Mouse (Mus musculus) ES-Bruce4 (cell line): ENCODE results near the gene Zfp36l1. TPM values are rescaled to one million over a fixed set of nuclear protein-coding genes. Genes with fewer than 3 reads are reported as not detected.

Source experiments
- H3K27ac ChIP-seq: 2 replicates; pipeline ENCODE4 v1.5.1; 2012; ENCODE audit warnings: low read length, inconsistent platforms; ENCODE audit not compliant: insufficient read depth
- H3K27me3 ChIP-seq: 2 replicates; pipeline ENCODE4 v1.6.1; 2012; ENCODE audit warnings: mild to moderate bottlenecking, low read length, inconsistent platforms; ENCODE audit not compliant: control insufficient read depth, poor library complexity, insufficient read depth, severe bottlenecking
- H3K36me3 ChIP-seq: 2 replicates; pipeline ENCODE4 v1.6.1; 2012; ENCODE audit warnings: inconsistent platforms, mild to moderate bottlenecking, low read length, moderate library complexity; ENCODE audit not compliant: control insufficient read depth, poor library complexity, insufficient read depth, severe bottlenecking
- H3K4me1 ChIP-seq: one replicate; pipeline ENCODE4 v1.8.1; 2011; ENCODE audit warnings: low read length; ENCODE audit not compliant: control insufficient read depth, insufficient read depth
- H3K4me3 ChIP-seq: 2 replicates; pipeline ENCODE4 v1.5.1; 2011; ENCODE audit warnings: low read depth, mild to moderate bottlenecking, low read length
- H3K9ac ChIP-seq: 2 replicates; pipeline ENCODE4 v1.6.1; 2012; ENCODE audit warnings: low read depth, mild to moderate bottlenecking, inconsistent platforms; ENCODE audit not compliant: poor library complexity, severe bottlenecking
- H3K9me3 ChIP-seq: replicated peaks from 2 replicates; pipeline ENCODE4 v1.6.1; 2012; ENCODE audit warnings: mild to moderate bottlenecking, low read length, inconsistent platforms; ENCODE audit not compliant: control insufficient read depth, poor library complexity, insufficient read depth, severe bottlenecking
- CTCF ChIP-seq: IDR thresholded peaks from one replicate; pipeline ENCODE4 v1.8.1; 2011; ENCODE audit warnings: low read depth, low read length
- EP300 ChIP-seq: IDR thresholded peaks from 2 replicates; pipeline ENCODE4 v1.6.1; 2011; ENCODE audit warnings: low read depth, low read length; ENCODE audit not compliant: insufficient read depth
- POLR2A ChIP-seq: IDR thresholded peaks from one replicate; pipeline ENCODE4 v1.8.1; 2011; ENCODE audit warnings: low read length; ENCODE audit not compliant: insufficient read depth
- polyA plus RNA-seq: library from polyadenylated mRNA; stranded (reverse); fragments of >200 nt; gene quantifications from 2 replicates; pipeline ENCODE4 v1.2.4, GENCODE M21; 2011; ENCODE audit warnings: low read depth; ENCODE audit not compliant: missing spikeins, insufficient read depth, insufficient read length

Zfp36l1 gene
- polyA plus RNA-seq, 1 experiment, result 75.7 TPM

DNA sequence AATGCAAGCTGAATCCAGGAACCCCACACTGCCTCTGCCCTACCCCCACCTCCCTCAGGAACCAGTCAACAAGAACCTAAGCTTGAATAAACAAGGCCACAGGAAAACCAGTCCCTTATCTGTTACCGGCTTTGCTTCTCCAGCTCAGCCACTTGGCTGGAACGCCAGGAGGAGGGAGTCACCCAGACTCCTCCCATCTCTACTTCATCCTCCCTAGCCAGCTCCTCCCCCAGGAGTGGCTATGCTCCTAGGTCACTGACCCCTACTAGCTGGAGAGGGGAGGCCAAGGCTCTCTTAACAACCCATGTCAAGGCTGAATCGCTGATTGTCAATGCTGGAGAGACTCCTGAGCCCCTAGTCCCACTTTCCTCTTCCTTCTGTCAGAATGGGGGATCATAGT is 28.9 kb downstream of the Zfp36l1 start:
- Histone ChIP-seq H3K9ac (no peak overlapping the region), H3K4me1 (peaks cover 3% of the 10 kb centered on the region), H3K36me3 (no peaks in the 10 kb centered on the region), H3K9me3 (no peaks in the 10 kb centered on the region), H3K27ac (no peak overlapping the region), H3K27me3 (no peaks in the 10 kb centered on the region), H3K4me3 (peak overlapping the region; percentile 6; the same call in 1 of the 2 replicates)
- no peak for TF ChIP-seq CTCF
- TF ChIP-seq POLR2A, result no peak
- no peak for TF ChIP-seq EP300

DNA sequence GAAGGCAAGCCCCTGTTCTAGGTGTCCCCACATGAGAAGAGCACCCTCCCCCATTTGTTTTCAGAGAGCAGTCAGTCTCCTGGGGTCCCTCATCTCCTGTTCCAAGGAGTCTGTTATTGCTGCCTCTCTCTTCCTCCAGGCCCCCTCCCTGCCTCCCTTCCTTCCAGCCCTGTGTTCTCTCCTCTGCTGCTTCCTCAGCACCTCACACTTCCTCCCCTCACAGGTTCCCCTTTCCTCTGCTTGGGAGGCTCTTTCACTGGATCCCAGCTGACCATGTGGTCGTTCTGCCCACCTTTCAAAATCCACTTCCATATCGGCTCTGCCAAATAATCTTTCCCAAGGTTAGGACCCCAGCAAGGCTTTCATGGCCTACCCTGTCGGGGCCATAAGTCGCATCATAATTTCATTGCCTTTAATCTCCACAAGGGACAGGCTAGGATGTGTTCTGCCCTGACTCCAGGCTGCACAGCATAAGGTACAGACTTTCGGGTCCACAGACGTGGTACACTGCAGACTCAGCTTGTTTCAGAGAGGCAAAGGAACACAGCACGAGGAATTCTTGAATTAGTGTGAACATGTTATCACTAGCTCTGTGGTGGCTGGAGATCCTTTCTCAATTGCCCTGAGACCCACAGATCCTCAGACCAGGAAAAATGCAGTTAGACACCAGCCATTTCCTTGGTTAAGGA is 29.5 kb downstream of the Zfp36l1 start:
- no peaks in the 10 kb centered on the region for H3K27me3 ChIP-seq
- H3K27ac ChIP-seq, result no peak overlapping the region
- 0 out of 2 replicates have a peak overlapping the region, but pooled peaks have one; percentile 6 for H3K4me3 ChIP-seq

GRCm38 (mm10) chr12:80082730-80083129 is 30.1 kb downstream of the Zfp36l1 start:
- Histone ChIP-seq H3K4me1 (peaks cover 3% of the 10 kb centered on the region), H3K36me3 (no peaks in the 10 kb centered on the region), H3K4me3 (no peak overlapping the region), H3K9me3 (no peaks in the 10 kb centered on the region), H3K9ac (no peak overlapping the region), H3K27ac (no peak overlapping the region), H3K27me3 (no peaks in the 10 kb centered on the region)
- TF ChIP-seq CTCF, result peak; percentile 29
- TF ChIP-seq POLR2A, result no peak

More for the DNA sequence above, 29.5 kb downstream of the Zfp36l1 start:
- Histone ChIP-seq H3K36me3 (no peaks in the 10 kb centered on the region), H3K9me3 (no peaks in the 10 kb centered on the region), H3K9ac (no peak overlapping the region), H3K4me1 (peaks cover 3% of the 10 kb centered on the region)
- TF ChIP-seq EP300 (no peak), POLR2A (no peak), CTCF (no peak)

- Histone ChIP-seq H3K9ac (no peak overlapping the region), H3K27ac (no peak overlapping the region), H3K27me3 (no peaks in the 10 kb centered on the region), H3K4me1 (peaks cover 3% of the 10 kb centered on the region), H3K36me3 (no peaks in the 10 kb centered on the region), H3K4me3 (no peak overlapping the region), H3K9me3 (no peaks in the 10 kb centered on the region)
- TF ChIP-seq EP300, result no peak
- TF ChIP-seq CTCF, result no peak
- no peak for TF ChIP-seq POLR2A
Measured at GRCm38 (mm10) chr12:80081440-80081839, 31.4 kb downstream of the Zfp36l1 start.

GRCm38 (mm10) chr12:80079937-80080336 is 32.9 kb downstream of the Zfp36l1 start:
- Histone ChIP-seq H3K27me3 (no peaks in the 10 kb centered on the region), H3K9ac (no peak overlapping the region), H3K4me3 (no peak overlapping the region), H3K36me3 (no peaks in the 10 kb centered on the region), H3K9me3 (no peaks in the 10 kb centered on the region), H3K4me1 (peaks cover 3% of the 10 kb centered on the region), H3K27ac (no peak overlapping the region)
- TF ChIP-seq CTCF, result no peak
- TF ChIP-seq POLR2A, result no peak
- no peak for TF ChIP-seq EP300

GRCm38 (mm10) chr12:80074331-80074730 is 38.5 kb downstream of the Zfp36l1 start:
- no peaks in the 10 kb centered on the region for H3K9me3 ChIP-seq
- no peaks in the 10 kb centered on the region for H3K36me3 ChIP-seq
- H3K4me3 ChIP-seq, result no peak overlapping the region
- TF ChIP-seq POLR2A (no peak), EP300 (no peak)
- H3K4me1 ChIP-seq, result peaks cover 2% of the 10 kb centered on the region
- no peak overlapping the region for H3K9ac ChIP-seq
- no peak overlapping the region for H3K27ac ChIP-seq
- H3K27me3 ChIP-seq, result no peaks in the 10 kb centered on the region
